Mouse (Mus musculus) limb, embryonic 14.5 days (tissue): ENCODE measurements around the gene Nr1i3. TPM values are rescaled to one million over a fixed set of nuclear protein-coding genes. Genes with fewer than 3 reads are reported as not detected.

Experiments used
- ATAC-seq: fragments of 200-750 bp; cut with Nextera tagmentation; 2 replicates; pipeline ENCODE4 v1.8.0; 2017; ENCODE audit warnings: low read depth, moderate number of reproducible peaks, moderate TSS enrichment; ENCODE audit not compliant: low FRiP score
- DNase-seq: peaks from one replicate; pipeline ENCODE4 v3.0.0-alpha.2; 2015; ENCODE audit warnings: low spot score
- H3K27ac ChIP-seq: fragments of 300-500 bp; sonication (generic); replicated peaks from 2 replicates; pipeline ENCODE4 v1.5.1; 2014; ENCODE audit warnings: low read depth, mild to moderate bottlenecking, low read length, moderate library complexity, mixed read lengths
- H3K27me3 ChIP-seq: fragments of 300-500 bp; sonication (generic); 2 replicates; pipeline ENCODE4 v1.6.1; 2014; ENCODE audit warnings: low read length, mixed read lengths; ENCODE audit not compliant: control insufficient read depth, insufficient read depth
- H3K36me3 ChIP-seq: fragments of 300-500 bp; sonication (generic); 2 replicates; pipeline ENCODE4 v1.6.1; 2014; ENCODE audit warnings: mild to moderate bottlenecking, low read length, moderate library complexity, mixed read lengths; ENCODE audit not compliant: control insufficient read depth, insufficient read depth
- H3K4me1 ChIP-seq: fragments of 300-500 bp; sonication (generic); 2 replicates; pipeline ENCODE4 v1.6.1; 2014; ENCODE audit warnings: antibody characterized with exemption, low read length, mixed read lengths; ENCODE audit not compliant: control insufficient read depth, insufficient read depth
- H3K4me2 ChIP-seq: fragments of 300-500 bp; sonication (generic); replicated peaks from 2 replicates; pipeline ENCODE4 v1.6.1; 2014; ENCODE audit warnings: low read depth, mild to moderate bottlenecking, low read length, moderate library complexity; ENCODE audit not compliant: severe bottlenecking
- H3K4me3 ChIP-seq: fragments of 300-500 bp; sonication (generic); replicated peaks from 2 replicates; pipeline ENCODE4 v1.5.1; 2014; ENCODE audit warnings: low read length
- H3K9ac ChIP-seq: fragments of 300-500 bp; sonication (generic); 2 replicates; pipeline ENCODE4 v1.6.1; 2014; ENCODE audit warnings: mild to moderate bottlenecking, low read depth, low read length, moderate library complexity; ENCODE audit not compliant: severe bottlenecking
- H3K9me3 ChIP-seq: fragments of 300-500 bp; sonication (generic); 2 replicates; pipeline ENCODE4 v1.6.1; 2016; ENCODE audit warnings: low read length; ENCODE audit not compliant: control insufficient read depth
- POLR2A ChIP-seq: fragments of 200-500 bp; IDR thresholded peaks from 2 replicates; pipeline ENCODE4 v1.8.0; 2012; ENCODE audit warnings: inconsistent platforms, mild to moderate bottlenecking, moderate library complexity, borderline replicate concordance; ENCODE audit not compliant: insufficient read depth, insufficient read length; ENCODE audit errors: extremely low read depth
- WGBS: fragments of 180-500 bp; shearing (Covaris S2); extraction: QIAGEN DNeasy Blood & Tissue Kit; methylation state at CpG from one replicate; pipeline ENCODE4 v1.1.7; 2014; 5-methylcytosine and 5-hydroxymethylcytosine counted together
- polyA plus RNA-seq, 2 experiments: library from polyadenylated mRNA; depleted of rRNA in 1 of 2; stranded (reverse) in 1 of 2; unstranded in 1 of 2; fragments of >200 nt; fragmentation: Nextera tagmentation in 1 of 2; extraction: Ambion mirVana in 1 of 2; gene quantifications; 2 replicates each; pipeline versions ENCODE4 v1.2.1 to v1.2.3; 2012 to 2014

Nr1i3 gene
- polyA plus RNA-seq, 2 experiments = 0.06 to 0.32 TPM

DNA sequence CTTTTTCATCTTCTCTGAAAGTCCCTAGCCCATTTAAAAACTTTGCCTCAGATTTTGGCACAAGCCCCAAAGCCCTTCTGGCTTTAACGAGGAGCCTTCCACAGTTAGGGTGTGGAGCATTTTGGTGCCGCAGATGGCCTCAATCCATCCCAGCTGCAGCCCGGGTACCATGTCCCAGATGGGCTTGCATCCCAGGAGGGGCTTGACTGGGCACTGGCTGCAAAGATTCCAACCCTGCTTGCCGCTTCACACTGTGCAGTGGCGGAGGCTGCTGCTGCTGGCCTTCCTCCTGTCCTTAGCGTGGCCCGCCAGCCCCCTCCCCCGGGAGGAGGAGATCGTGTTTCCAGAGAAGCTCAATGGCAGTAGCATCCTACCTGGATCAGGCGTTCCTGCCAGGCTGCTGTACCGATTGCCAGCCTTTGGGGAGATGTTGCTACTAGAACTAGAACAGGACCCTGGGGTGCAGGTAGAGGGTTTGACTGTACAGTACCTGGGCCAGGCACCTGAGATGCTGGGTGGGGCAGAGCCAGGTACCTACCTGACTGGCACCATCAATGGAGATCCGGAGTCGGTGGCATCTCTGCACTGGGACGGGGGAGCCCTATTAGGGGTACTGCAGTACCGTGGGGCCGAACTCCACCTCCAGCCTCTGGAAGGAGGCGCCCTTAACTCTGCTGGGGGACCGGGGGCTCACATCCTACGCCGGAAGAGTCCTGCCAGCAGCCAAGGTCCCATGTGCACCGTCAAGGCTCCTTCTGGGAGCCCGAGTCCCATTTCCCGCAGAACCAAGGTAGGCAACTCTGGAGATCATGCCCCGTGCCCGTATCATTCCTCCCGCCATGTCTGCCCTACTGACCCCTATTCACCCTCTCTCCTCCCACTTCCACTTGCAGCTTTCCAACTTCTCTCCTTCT is 37.2 kb downstream of the Nr1i3 start, which contains the start of gene Ndufs2:
Gene Ndufs2 (minus strand): TSS at position 709 of the 914 bp plus-strand sequence.
- H3K27me3 ChIP-seq = no peaks in the 10 kb centered on the region
- peak within 1 kb of the TSS; percentile 52 for H3K9ac ChIP-seq
- peaks cover 14% of the 10 kb centered on the region; the same call in 1 of the 2 replicates for H3K36me3 ChIP-seq
- ATAC-seq (0 out of 2 replicates have a peak, but pooled peaks have one; percentile 2), DNase-seq (peak; percentile 46)
- peak within 1 kb of the TSS; percentile 39 for H3K4me3 ChIP-seq
- whole genome bisulfite sequencing = 14% methylated on average over 23 of the region's 26 CpGs
- H3K9me3 ChIP-seq = no peaks in the 10 kb centered on the region
- H3K4me2 ChIP-seq = peak within 1 kb of the TSS; percentile 70
- peaks cover 45% of the 10 kb centered on the region for H3K4me1 ChIP-seq
- peak within 1 kb of the TSS; percentile 94 for H3K27ac ChIP-seq
- no peak for TF ChIP-seq POLR2A

DNA sequence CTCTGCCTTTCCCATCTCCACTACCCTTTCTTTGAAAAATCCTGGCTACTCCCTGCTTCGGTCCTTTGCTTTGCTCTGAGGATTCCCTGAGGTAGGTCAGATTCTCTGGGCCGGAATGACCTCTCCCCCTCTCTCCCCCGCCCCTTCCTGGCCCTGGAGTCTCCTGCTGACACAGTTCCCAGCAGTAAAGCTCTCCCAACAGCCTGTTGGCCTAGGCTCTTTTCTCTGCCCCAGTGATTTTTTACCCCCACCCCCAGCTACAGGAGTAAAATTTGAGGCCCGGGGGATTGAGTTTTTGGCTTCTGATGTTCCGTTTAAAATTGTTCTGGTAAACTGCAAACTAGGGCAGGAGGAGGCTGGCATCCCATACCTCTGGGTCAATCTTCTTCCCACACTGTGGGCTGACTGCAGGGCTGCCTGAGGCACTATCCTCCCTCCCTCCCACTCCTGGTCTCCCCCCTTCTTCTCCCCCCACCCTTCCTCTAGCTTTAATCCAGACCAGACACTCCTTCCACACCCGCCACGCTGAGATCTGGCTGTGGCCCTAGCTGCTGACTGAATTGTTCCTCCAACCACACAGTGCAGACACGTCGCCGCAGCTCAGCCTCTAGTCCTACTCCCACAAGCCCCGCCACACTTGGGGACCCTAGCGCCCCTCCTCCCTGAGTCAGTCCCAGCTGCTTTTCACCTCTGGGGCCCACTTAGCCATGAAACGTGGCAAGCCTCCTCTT is 38.0 kb downstream of the Nr1i3 start:
- Histone ChIP-seq H3K4me2 (peak overlapping the region; percentile 70), H3K36me3 (peaks cover 21% of the 10 kb centered on the region; the same call in 1 of the 2 replicates), H3K27ac (peak overlapping the region; percentile 94), H3K9me3 (no peaks in the 10 kb centered on the region), H3K9ac (peak overlapping the region; percentile 52), H3K4me1 (peaks cover 40% of the 10 kb centered on the region), H3K27me3 (no peaks in the 10 kb centered on the region), H3K4me3 (peak overlapping the region; percentile 39)
- TF ChIP-seq POLR2A = no peak
- DNase-seq (peak; percentile 77), ATAC-seq (peak; percentile 51)
- WGBS = 2% methylated on average over 13 of the region's 13 CpGs

DNA sequence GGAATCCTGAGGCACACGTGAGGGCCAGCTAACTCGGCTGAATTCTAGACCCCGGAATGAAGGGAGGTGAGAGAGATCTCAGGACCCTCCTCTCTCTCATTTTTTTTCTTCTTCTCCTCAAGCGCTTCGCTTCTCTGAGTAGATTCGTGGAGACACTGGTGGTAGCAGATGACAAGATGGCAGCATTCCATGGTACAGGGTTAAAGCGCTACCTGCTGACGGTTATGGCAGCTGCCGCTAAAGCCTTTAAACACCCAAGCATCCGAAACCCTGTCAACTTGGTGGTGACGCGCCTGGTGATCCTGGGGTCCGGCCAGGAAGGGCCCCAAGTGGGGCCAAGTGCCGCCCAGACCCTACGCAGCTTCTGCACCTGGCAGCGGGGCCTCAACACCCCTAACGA is 38.6 kb downstream of the Nr1i3 start:
- Histone ChIP-seq H3K9ac (peak overlapping the region; percentile 52), H3K9me3 (no peaks in the 10 kb centered on the region), H3K36me3 (peaks cover 23% of the 10 kb centered on the region), H3K27ac (peak overlapping the region; percentile 94), H3K4me1 (peaks cover 40% of the 10 kb centered on the region), H3K4me3 (peak overlapping the region; percentile 39), H3K4me2 (peak overlapping the region; percentile 70), H3K27me3 (no peaks in the 10 kb centered on the region)
- ATAC-seq (peak; percentile 4), DNase-seq (peak; percentile 30)
- TF ChIP-seq POLR2A = no peak
- 37% methylated on average over 17 of the region's 17 CpGs for WGBS

DNA sequence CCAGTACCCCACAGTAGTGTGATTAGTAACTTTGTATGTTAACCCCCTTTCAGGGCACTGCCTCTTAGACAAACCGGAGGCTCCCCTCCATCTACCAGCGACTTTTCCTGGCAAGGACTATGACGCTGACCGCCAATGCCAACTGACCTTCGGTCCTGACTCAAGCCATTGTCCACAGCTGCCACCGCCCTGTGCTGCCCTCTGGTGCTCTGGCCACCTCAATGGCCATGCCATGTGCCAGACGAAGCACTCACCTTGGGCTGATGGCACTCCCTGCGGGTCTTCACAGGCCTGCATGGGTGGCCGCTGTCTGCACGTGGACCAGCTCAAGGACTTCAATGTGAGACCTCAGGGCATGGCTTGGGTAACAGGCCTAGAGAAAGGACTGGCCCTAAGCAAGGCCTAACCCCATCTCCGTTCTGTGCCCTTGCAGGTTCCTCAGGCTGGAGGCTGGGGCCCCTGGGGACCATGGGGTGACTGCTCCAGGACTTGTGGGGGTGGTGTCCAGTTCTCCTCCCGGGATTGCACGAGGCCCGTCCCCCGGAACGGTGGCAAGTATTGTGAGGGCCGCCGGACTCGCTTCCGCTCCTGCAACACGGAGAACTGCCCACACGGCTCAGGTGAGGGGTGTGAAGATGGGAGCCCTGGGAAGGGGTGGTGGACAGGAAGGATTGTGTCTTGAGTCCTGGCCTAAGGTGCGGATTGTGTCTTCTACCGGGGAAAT is 42.5 kb downstream of the Nr1i3 start:
- H3K27ac ChIP-seq = no peak overlapping the region
- H3K4me2 ChIP-seq = no peak overlapping the region
- H3K4me1 ChIP-seq = peaks cover 12% of the 10 kb centered on the region
- no peak for TF ChIP-seq POLR2A
- peaks cover 44% of the 10 kb centered on the region for H3K36me3 ChIP-seq
- ATAC-seq (no peak), DNase-seq (no peak)
- WGBS = 91% methylated on average over 24 of the region's 24 CpGs
- no peak overlapping the region for H3K4me3 ChIP-seq
- H3K9ac ChIP-seq = no peak overlapping the region
- no peaks in the 10 kb centered on the region for H3K9me3 ChIP-seq
- H3K27me3 ChIP-seq = no peaks in the 10 kb centered on the region
